Mouse (Mus musculus) ES-Bruce4 (cell line): Measurements from ENCODE around the gene Wdr59.
A peak's percentile ranks its signal among the peaks of the same experiment; 100 is the strongest.

Experiments used
- CTCF ChIP-seq: IDR thresholded peaks from one replicate; pipeline ENCODE4 v1.8.1; 2011; ENCODE audit warnings: low read depth, low read length
- EP300 ChIP-seq: IDR thresholded peaks from 2 replicates; pipeline ENCODE4 v1.6.1; 2011; ENCODE audit warnings: low read depth, low read length; ENCODE audit not compliant: insufficient read depth
- POLR2A ChIP-seq: IDR thresholded peaks from one replicate; pipeline ENCODE4 v1.8.1; 2011; ENCODE audit warnings: low read length; ENCODE audit not compliant: insufficient read depth

DNA sequence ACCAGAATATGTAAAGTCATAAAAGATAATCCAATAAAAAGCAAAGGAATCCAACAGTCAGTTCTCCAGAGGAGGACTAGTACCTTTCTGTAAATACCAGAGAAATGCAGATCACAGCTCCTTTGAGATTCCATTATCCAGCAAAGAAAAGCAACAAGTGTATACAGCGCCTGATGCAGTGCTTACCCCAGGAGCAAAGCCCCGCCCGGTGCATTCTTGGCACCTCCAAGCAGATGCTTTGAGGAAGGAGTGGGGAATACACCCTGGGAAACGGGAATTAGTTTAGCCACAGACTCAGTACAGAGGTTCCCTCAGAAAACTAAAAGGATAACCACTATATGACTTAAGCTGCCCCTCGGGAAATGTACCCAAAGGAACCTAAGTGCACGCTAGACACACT, 26.3 kb upstream of the Wdr59 start:
- no peak for TF ChIP-seq CTCF
- no peak for TF ChIP-seq POLR2A
- peak; percentile 72 for TF ChIP-seq EP300
